Mouse (Mus musculus) liver, embryonic 14.5 days (tissue): ENCODE results near the gene Sh2d1a.

ENCODE experiments used
- CTCF ChIP-seq: IDR thresholded peaks from 2 replicates; pipeline ENCODE4 v1.5.1; 2016; ENCODE audit warnings: antibody characterized with exemption, low read depth, control low read depth
- EP300 ChIP-seq: IDR thresholded peaks from 2 replicates; pipeline ENCODE4 v1.6.1; 2016; ENCODE audit warnings: antibody characterized with exemption, low read depth

- TF ChIP-seq EP300 (no peak), CTCF (no peak)
These were observed 8.9 kb downstream of the Sh2d1a start for GRCm38 (mm10) chrX:42511105-42511504.
